Mouse (Mus musculus) T-helper 17 cell (primary cell): Measurements from ENCODE around the gene Cep128.
"Not testable (repeated sequence)": the region's sequence is repeated elsewhere in the genome, so short reads cannot be mapped to it uniquely, and the experiment has no call there.

ENCODE experiments used
- in situ Hi-C, 2 experiments: fragments of 300-600 bp; cut with MboI, MseI; formaldehyde crosslinking; loops; 1 replicate in 1 of 2; 2 replicates in 1 of 2; pipeline ENCODE4 v1.15.1; 2025; ENCODE audit warnings: high pct_unique_total_duplicates in 2 of 2

Gene Cep128

DNA sequence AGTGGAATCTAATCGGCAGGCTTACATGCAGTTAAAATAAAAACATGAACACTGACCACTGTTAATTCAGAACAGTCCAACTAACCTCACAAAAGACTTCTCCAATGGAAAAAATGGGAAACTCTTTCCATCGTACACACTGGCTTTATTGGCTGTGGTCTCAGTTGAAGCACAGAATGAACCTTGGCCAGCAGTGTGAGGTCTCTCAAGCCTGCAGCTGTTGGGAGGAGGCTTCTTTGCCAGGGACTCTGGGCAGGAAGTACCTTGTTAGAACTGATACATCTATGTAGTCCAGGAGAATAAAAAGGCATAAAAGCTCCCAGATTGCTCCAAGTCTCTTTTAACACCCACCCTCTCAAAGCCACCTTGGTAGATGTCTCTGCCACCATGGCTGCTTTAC lies 390.9 kb downstream of the Cep128 start:
- in situ Hi-C loops, result no loop called here

DNA sequence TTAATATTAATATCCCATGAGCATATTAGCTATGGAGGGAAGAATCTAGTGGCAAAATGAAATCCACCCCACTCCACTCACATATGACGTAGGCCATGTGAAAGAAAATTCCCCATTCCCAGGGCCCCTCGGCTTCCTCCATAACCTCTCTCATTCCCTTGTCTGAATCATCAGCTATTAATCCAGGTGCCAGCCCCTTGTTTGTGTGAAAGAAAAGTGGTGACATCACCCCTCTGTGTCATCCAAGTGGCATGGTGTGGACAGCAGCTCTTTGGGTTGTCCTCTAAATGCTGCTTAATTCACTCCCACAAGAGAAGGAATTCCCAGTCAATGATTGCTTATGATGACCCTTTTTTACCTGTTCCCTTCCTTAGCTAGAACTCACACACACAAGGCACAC lies 396.4 kb downstream of the Cep128 start:
- in situ Hi-C loops, result loop anchor here in 1 of 2 experiments (10.0 kb wide), 1 partner anchor 327 kb away; no protein-coding TSS in a partner anchor

DNA sequence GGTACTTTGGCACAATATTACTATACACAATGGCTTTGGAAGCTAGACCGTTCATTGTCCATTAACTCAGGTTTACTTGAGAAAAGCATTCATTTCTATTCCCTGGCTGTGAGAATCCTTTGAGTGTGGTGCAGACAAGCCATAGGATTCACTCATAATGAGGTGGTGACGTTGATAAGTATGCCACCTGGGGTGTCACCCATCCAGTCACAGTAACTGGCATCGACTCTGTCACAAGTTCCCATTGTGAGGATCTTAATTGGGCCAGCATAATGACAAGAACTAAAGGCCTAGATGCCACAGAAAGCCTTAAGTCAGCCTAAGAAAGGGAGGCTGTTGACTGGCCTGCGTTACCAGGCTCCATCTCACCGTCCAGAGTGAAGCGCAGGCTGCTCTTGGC lies 396.9 kb downstream of the Cep128 start:
- in situ Hi-C loops, result loop anchor here in 1 of 2 experiments (10.0 kb wide), 1 partner anchor 328 kb away; no protein-coding TSS in a partner anchor

DNA sequence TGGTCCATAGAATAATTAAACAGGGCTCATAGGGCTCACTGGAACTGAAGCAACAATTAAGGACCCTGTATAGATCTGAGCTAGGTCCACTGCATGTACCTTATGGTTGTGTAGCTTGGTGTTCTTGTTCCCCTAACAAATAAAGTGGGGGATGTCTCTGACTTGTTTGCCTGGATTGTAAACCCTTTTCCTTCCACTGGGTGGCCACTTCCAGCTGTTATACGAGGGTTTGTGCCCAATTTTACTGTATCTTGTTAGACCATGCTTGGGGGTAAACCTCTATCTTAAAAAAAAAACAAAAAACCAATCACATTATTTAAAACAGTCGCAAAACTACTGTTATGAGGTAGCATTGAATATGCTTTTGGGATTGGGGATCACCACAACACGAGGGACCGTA lies 402.2 kb downstream of the Cep128 start:
- in situ Hi-C loops, result loop anchor here in 1 of 2 experiments (10.0 kb wide), 1 partner anchor 333 kb away; no protein-coding TSS in a partner anchor

DNA sequence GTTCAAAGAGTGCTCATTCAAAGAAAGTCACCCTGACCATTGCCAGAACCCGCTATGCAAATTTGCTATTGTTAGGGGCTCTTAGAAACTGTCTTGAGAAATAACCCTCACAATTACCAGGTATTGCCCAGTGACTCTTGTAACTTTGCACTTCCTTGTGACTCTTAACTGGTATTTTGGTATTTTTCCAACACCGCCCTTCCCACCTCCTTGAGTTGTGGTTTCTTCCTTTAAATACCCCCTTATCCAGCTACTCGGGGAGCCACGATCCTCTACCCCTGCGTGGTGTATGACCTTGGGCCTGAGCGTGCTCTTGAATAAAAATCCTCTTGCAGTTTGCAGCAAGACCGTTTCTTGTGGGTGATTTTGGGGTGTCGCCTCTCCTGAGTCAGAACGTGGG lies 407.8 kb downstream of the Cep128 start:
- in situ Hi-C loops, result not testable (repeated sequence)

DNA sequence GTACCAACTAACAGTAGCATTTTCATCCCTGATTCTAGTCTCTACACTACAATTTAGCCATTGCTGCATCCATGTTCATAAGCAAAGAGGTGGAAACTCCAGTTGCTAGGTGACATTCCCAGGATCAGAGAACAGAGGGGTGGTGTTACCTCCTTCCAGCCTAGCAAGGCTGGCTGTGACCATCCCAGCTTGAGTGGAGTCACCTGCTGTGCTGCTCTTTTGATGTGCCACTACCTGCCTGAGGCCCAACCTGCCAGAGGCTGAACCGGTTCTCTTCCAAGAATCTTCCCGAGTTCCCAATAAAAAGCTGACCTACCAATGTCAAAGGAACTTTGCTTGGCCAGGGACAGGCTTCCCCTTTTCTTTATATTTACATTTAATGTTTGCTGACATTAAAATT lies 408.8 kb downstream of the Cep128 start:
- in situ Hi-C loops, result no loop called here

DNA sequence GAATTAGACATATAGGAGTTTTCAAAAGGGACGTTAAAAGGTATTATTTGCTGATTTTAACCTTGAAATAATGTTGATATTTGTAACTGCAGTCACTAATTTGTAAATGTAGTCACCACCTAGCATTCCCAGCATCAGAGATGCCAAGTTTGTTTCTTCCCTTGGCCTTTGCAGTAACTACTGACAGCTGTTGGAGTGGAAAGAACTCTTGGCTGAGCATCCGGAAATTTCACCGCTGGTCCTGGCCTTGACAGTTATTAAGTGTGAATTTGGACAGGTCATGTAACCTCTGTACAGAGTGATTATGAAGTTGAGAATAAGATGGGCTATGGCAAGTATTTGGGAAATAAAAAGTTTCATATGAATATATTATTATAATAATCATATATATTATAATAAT lies 413.1 kb downstream of the Cep128 start:
- in situ Hi-C loops, result no loop called here

DNA sequence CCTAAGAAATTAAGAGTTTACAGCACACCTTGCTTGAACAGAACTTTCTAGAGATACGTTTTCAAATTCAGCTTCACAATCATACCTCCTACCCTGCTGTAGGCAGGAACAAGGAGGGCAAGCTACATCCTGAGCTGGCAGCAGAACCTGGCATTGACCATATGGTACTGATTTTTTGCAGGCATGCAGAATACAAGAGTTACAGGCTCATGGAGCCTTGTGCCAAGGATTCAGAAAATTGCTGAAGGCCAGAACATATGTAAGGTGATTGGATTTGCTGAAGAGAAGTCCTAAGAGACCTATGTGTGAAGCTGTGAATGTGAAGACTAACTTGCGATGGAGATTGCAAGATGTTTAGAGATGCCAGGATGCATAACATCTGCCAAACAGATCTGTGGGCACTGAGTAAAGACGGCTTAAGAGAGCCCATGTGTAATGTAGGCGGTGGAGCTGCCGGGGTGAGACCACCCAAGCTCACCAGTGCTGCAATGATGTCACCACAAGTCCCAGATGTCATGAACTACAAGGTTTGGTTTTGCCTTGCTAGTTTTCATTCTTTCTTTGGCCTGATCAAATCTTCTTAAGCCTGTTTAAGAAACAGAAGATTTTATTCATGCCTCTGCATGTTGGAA lies 422.7 kb downstream of the Cep128 start:
- in situ Hi-C loops, result no loop called here

DNA sequence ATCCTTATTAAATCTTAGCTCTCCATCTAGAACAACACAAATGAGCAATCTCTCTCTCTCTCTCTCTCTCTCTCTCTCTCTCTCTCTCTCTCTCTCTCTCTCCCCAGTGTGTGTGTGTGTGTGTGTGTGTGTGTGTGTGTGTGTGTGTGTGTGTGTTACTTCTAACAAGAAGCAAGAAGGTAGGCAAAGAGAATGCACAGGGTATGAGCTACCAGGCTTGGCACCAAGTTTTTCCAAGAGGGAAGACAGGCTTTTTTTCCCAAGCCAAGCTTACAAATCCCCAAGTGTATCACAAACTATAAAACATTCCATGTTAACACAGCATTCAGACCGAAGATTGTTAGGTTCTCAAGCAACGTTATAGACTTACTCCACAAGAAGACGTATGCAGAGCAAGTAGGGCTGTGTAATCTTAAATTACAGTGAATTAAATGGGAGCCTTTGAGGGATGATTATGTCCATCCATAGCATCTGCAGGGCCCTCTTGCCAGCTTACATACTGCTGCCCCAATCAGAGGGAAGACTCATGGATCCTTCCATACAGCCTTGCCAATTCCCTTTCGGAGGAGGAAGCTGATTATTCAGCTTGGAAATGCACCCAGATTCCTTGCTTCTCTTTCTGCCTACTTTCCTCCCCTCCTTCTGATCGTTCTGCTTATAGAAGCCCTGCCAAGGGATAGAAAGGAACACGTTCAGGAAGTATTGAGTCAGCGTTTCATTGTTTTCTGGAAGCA lies 429.3 kb downstream of the Cep128 start:
- in situ Hi-C loops, result no loop called here
